Mouse (Mus musculus) heart, adult 11 months (tissue): ENCODE measurements around the gene Slc39a3.
A peak's percentile ranks its signal among the peaks of the same experiment; 100 is the strongest.
"Not testable (repeated sequence)": the region's sequence is repeated elsewhere in the genome, so short reads cannot be mapped to it uniquely, and the experiment has no call there.

ENCODE experiments used
- DNase-seq: peaks from one replicate; pipeline ENCODE4 v3.0.0; 2022

Gene Slc39a3

DNA sequence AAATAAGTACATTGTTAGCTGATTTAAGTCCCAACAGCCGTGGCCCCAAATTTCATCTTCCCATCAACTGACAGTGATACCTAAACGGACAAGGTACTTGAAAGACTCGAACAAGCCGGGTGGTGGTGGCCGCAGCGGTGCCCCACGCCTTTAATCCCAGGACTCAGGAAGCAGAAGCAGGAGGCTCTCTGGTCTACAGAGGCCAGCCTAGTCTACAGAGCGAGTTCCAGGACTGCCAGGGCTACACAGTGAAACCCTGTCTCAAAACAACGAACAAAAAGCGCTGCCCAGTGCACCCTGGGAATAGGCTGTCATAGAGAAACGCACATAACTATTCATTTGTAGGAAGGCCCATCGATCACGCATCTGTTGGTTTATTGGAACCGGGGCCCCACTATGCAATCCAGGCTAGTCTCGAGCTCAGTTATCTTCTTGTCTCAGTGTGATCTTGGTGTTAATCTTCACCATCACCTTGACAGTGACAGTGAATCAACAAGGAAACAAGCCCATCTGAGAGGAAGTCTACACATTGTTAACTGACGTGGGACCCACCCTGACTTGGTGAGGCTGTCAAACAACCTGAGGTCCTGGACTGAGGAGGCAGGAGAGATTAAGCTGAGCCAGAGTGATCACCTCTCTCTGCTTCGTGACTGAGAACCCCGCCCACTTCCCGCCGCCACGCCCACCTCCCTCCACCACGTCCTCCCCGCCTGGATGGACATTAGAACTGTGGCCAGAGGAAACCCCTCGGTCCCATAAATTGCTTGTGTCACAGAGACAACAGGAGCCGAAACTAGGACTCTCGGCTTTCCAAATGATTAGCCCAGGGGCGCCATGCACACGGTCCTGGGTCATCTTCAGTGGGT lies 36.8 kb downstream of the Slc39a3 start:
- no peak for DNase-seq

DNA sequence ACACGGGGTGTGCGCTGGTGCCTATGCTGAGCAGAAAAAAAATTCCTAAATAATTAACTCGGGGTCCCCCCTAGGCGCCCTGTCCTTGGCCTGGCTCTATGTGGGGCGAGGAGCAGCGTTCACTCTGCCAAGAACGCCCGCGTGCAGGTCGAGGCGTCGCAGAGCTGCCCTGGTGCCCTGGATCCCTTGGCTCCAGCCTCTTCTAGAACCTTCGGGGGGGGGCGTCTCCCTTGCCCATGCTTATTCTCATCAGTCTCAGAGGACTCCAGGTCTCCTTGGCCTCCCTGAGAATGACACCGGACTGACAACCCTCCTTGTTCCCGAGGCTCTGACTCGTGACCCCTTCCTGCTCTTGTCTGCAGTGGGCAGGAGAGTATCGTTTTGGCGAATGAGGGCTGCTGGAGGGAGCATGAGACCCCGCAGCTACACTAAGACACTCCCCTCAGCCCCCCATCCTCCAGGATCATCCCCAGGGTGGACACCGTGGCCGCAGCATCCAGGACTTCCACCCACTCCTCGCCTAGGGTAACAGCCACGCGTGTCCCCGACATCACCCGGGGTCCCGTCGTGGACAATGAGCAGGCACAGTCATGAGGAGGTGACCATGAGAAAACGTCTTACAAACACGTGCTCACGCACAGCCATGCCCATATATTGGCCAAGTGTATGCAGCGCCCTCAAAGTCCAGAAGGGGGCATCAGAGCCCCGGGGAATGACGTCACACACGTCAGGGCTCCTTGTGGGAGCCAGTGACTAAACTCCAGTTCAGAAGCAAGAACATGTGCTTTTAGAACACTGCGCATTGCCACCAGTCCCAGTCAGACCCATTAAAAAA lies 37.6 kb downstream of the Slc39a3 start:
- DNase-seq, result peak; percentile 97

DNA sequence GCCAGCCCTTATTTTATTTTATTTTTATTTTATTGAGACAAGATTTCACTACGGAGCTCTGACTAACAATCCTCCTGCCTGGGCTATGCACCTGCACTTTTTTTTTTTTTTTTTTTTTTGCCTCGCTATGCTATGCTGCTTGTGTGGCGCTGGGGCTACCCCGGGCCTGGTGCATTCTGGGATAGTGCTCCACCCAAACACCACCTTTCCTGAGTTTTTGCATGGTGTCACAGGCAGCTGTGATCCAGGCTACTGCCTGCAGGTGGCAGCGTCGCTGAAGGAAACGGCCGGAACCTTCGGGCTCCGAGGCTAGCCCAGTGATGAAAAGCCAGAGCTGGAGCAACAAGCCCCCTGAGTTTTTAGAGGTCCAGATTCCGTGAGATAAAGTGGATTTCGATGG lies 38.4 kb downstream of the Slc39a3 start:
- DNase-seq, result peak; percentile 93

DNA sequence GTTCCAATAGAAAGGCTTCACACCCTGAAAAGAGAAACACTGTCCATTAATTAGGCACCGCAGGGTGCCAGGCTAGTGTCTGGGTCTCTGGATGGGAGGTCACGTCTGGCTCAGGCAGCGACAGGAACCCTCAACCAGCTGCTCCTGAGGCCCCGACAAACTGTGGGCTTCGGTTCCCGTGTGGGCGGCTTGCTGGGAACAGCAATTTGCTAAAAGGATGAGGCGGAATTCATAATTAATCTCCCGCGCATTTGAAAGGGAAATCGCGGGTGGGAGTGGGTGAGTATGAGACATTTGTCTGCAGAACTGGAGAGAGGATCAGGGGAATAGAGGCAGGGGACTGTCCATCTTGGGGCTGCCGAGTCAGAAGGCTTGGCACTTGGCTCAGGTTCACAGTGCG lies 39.2 kb downstream of the Slc39a3 start:
- no peak for DNase-seq

DNA sequence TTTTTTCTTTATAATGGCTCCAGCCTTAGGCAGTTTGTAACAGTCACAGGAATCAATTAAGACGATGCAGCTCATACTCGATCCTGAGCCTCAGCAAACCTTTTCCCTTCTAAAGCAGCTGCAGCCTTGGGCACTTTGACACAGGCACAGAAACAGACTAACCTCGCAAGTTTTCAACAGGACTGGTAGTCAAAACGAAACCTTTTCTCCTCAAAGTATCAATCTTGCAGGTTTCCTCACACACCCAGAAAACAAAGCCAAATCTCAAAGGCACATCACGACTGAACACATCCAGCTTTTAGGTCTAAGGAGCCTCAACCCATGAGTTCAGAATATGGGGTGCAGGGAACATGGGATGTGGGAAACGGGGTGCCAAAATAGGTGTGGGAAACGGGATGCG lies 39.9 kb downstream of the Slc39a3 start:
- DNase-seq, result no peak

DNA sequence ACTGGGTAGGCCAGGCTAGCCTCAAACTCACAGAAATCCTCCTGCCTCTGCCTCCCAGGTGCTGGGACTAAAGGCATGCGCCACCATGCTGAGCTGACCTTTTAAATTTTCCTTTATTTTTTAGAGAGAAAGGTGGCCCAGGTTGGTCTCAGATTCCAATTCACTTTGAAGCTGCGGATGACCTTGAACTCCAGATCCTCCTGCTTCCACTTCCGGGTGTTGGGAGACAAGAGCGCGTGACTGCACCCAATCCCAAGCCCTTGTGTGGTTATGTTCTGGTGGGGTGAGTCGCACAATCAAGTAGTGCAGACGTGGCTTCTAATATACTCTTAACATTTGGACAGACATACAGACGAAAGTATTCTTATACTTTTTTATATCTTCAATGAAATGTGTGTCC lies 40.7 kb downstream of the Slc39a3 start:
- no peak for DNase-seq

DNA sequence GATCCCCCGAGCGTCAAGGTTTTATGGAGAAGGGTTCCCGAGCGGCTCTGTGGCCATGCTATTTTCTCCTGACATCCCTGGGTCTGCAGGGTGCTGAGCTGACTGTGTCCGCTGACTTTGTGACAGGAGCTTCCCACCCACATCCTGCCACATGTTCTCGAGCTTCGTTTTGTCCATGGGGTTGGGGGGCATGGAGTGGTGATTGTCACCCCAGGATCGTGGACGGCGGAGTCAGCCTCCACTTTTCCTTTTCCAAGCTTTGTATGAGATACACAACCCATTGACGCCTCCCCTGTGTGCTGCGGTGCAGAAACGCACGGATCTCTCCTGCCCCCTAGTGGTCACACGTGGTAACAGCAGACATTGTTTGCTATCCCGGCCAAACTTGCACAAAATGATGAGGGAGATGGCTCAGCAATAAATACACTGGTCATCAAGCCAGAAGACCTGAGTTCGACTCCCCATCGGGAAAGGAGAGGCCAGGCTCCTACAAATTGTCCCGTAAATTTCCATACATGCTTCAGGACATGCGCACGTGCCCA lies 42.1 kb downstream of the Slc39a3 start:
- peak; percentile 96 for DNase-seq

DNA sequence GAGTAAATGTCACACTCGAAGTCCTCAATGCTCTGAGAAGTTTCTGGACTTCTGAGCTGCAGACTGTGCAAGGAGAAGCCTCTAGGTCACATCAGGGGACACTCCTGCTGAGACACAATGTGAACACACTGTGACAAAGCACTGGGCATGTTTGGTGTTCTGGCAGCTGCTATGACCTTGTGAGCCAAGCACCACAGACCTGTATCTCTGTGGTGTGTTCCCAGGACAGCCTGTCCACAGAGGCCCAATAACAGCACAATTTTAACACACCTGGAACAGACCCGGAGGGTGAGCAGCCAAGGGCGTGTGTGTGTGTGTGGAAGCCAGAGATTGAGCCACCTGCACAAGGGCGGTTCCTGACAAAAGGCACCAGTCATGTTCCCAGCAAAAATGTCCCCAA lies 42.6 kb downstream of the Slc39a3 start:
- DNase-seq, result peak; percentile 97

DNA sequence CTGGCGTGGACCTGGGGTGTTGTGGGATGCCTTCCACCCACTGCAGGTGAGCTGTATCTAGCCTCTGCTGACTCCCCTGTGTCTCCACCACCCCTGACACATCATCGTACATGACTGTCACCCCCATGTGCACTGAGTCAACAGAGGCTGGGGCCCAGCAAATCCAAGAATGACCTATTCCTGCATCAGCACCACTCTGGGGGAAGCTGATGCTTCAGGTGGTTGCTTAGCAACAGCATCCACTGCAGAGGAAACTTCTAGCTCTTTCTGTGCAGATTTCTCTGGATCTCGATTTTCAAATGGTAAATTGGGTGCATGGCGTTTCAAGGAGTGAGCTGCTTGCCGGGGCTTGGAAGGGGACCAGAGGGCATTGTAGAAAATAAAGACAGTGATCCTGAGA lies 44.0 kb downstream of the Slc39a3 start:
- DNase-seq, result no peak

DNA sequence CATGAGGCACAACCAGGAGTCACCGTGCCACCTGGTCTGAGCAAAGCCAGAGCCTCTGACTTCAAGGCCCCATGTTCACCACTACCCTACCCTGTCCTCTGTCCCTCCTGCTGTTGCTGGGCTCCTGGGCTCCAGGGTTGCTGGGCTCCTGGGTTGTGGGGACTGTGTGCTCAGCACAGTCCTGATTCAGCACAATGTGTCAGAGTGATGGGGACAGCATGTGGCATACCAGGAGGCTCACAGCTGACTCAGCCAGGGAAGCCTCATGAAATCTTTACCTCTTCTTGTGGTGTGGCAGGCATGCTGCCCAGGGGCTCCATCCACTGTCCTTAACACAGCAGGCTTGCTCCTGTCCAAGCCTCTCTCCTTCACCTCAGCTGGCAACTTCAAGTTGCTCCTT lies 45.3 kb downstream of the Slc39a3 start:
- DNase-seq, result no peak

DNA sequence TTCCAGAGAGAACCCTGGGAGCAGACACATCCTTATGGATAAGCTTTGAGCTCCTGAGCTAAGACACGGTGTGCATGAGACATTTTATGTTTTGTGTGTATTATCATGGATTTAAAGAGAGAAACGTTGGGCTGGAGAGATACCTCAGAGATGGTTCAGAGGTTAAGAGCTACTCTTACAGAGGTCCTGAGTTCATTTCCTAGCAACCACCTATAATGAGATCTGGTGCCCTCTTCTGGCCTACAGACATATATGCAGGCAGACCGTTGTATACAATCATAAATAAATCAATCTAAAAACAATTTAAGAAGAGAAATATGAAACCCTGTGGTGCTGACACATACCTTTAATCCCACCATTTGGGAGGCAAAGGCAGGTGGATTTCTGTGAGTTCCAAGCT lies 46.2 kb downstream of the Slc39a3 start:
- no peak for DNase-seq

DNA sequence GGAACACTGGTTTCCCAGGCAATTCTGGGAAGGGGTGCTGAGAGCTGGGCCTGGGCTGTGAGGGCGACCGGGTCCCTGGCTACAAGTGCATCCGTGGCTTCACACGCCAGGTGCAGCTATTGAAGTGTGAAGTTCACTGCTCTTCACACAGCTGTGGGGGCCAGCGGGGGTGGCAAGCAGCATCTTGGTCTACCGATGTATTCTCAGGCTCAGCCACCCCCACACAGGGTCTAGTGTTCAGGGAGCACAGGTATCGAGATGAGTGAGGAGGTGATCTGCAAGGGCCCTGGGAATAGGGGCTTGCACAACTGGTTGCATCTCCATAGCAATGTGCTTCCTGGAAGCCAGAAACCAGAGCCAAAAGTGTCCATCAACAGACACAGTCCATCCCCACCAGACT lies 46.8 kb downstream of the Slc39a3 start:
- no peak for DNase-seq

DNA sequence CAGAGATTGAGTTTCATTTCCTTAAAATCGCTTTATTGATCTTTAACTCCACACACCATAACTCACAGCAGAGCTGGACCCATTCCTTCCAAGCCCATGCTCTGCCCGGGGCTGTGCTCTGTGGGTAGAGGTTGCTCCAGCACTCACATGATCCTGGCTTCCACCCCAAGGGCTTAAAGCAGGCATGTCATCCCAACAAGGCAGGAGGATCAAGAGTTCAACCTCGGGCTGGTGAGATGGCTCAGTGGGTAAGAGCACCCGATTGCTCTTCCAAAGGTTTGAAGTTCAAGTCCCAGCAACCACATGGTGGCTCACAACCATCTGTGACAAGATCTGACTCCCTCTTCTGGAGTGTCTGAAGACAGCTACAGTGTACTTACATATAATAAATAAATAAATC lies 47.4 kb downstream of the Slc39a3 start:
- not testable (repeated sequence) for DNase-seq

DNA sequence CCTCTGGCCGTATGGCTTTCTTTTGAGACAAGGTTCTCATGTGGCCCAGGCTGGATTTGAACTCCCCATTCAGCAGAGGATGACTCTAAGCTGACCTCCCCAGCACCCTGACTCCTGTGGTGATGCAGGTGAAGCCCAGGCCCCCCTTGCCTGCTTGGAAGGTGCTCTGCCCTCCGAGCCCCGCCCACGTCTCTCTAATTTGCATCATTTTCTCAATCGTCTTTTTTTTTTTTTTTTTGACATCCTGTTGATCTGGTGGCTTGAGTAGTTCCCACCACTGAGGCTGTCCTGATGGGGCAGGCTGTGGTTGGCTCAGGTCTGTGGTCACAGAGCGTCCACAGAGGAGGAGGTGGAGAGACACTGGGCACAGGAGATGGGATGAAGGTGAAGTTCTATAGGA lies 47.8 kb downstream of the Slc39a3 start:
- no peak for DNase-seq

DNA sequence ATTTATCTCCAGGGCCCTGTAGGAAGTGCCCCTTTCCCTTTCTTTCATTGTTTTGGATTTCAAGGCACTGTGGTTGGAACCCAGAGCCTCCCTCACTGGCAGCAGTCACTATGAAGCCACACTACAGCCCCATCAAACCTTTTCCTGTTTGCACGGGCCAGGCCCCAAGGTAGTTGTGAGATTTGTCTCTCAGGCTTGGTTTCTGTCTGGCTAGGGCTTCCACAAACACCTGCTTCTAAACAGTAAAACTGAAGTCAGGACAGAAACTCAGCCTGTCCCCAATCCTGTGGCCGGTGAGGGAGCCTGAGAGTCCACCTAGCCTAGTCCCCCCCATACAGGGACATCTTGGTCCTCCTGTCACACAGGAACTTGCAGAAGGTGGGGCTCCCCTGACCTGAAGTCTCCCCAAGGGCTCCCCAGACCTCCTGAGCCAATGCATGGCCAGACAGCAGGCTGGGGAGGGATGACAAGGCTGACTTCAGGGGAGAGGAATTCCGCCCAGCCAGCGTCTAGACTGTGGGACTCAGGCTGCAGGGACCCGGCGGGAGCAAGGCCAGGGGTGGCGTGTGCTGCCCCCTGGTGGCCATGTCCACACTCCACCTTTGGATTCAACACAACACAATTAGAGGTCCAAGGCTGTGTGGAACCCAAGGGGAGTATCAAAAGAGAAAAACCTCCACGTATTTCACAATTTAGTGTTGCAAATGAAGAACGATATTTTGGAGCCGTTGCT lies 49.4 kb downstream of the Slc39a3 start:
- DNase-seq, result peak; percentile 98

DNA sequence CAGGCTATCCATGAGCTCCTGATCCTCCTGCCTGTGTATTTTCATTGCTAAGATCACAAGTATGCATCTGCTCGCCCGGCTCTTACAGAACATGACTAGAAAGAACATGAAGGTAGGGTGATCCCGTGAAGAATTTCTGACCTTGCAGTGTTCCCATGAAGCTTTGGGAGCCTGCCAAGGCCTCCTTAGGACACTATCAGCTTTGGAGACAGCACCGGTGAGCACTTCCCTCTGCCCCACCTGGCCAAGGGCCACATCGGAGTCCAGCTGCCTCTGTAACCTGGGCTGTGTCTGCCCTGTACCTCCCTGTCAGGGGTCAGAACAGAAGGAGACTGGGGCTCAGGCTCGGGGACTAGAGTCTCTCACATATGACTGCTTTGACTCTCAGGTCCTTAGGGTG lies 50.5 kb downstream of the Slc39a3 start:
- peak; percentile 98 for DNase-seq

DNA sequence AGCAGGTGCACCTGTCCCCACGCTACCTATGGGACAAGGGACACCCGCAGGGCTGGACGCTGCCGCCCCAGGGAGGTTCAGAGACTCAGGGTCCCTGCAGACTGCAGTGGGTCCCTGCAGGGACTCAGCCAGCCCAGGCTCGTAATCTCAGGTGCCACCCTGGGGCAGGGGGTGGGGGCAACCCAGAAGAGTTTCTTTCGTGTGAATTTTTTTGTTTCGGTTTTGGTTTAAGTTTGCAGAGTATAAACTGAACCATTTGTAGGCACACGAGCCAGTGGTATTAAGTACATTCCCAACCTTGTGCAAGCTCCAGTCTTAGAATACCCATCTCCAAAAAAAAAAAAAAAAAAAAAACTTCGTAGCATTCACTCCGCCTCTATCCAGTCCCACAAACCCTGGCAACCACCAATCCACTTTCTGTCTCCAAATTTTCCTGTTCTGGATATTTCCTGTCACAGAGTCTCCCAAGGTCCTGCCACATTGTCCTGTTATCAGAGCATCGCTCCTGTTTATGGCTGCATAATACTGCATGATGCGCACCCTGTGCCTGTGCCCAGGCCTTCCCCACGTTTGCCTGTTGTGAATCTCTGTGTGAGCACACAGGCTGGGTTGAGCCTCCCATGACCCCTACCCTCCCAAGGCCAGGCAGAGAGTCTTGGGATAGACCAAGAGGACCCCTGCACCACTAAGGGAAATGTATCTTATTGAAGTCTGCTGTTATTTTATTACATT lies 51.1 kb downstream of the Slc39a3 start:
- no peak for DNase-seq

DNA sequence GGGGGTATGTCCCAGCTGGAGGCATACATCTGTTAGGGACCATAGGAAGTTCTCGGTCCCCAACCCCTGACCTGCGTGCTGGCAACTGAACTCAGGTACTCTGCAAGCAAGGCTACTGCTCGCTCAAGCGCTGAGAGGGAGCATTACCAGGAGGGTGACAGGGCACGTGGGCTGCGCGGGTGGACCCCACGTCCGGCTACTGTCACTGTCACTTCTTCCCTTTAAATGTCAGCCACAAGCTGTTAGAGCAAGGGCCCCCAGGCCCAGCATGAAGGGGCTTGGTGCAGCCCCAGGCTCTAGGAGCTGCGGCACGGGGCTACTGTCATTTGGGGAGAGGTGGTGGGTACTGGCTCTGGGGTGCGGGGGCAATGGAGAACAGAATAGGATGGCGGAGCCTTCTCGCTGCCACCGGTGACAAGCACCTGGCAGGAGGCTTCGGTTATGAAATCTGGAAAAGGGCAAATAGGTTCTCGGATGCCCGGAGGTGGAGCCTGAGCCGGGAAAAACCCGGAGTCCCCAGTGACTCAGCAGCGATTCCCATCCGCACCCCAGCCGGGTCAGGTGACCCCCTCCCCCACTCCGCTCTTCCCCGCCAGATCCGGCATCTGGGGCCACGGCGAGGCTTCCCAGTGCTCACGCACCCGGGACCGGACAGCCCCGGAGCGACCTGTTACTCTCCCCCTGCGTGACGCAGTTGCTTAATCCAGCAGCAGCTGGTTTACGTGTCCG lies 51.8 kb downstream of the Slc39a3 start:
- peak; percentile 96 for DNase-seq

DNA sequence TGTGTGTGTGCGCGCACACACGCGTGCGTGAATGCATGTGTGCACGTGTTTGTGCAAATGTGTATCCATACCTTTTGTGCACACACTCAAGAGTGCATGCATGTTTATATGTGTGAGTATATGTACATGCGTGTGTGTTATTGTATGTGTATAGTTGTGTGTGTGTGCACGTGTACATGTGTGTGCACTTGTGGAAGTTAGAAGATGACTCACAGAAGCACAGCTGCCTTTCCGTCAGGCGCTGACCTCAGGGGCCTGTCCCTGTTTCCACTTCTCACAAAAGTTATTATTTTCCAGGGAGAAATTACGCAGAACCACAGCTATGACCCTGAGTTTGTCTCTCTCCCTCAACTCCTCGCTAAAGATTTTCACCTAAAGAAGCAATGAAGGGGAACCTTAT lies 53.0 kb downstream of the Slc39a3 start:
- DNase-seq, result no peak

DNA sequence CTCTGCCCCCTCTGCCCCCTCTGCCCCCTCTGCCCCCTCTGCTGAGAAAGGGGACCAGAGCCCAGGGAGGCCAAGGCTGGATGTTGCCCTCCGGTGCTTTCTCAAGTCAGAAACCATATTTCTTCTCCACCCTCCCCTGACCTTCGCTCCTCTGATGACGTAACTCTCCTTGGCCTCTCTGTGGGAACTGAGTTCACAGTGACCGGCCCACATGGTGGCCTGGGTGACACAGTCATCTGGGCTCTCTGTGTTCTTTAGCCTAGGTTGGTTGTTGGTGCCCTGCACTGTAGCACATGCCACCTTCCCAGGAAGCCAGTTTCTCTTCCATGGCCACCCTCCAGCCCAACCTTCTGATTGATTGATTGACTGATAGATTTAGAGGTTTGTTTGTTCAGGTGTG lies 54.8 kb downstream of the Slc39a3 start:
- DNase-seq, result no peak

DNA sequence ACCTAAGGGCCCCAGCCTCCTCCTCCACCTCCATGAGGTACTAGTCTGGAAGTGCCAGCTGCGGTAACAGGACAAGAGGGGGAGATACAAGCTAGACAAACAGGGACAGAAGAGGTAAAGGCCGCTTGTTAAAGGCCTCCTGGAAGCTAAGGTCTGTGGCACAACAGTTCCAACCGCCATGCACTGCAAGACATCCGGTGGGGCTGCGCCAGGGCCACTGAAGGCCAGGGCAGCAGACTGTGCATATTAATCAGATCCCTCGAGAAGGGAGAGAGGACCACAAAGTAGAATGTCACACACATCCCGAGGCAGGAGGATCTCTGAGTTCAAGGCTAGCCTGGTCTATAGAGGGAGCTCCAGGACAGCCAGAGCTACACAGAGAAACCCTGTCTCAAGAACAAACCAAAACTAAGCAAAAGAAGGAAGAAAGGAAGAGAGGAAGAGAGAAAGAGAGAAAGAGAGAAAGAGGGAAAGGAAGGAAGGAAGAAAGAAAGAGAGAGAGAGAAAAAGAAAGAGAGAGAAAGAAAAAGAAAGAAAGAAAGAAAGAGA lies 55.6 kb downstream of the Slc39a3 start:
- no peak for DNase-seq
